Mouse (Mus musculus): ENCODE measurements around the gene Lrat. TPM values are rescaled to one million over a fixed set of nuclear protein-coding genes. Genes with fewer than 3 reads are reported as not detected.

Lrat gene
- polyA plus RNA-seq, 1 experiment = 3.4 TPM

GRCm38 (mm10) chr3:82857414-82858077 lies 46.2 kb downstream of the Lrat start:
- H3K27me3 ChIP-seq (ENCODE audit: control insufficient read depth, insufficient read depth, low read length) = no peaks in the 10 kb centered on the region
- H3K36me3 ChIP-seq (ENCODE audit: control insufficient read depth, insufficient read depth, low read length) = peaks cover 1% of the 10 kb centered on the region; the same call in 1 of the 2 replicates
- TF ChIP-seq POLR2A (IDR thresholded peaks at IDR 0.05; ENCODE audit: control insufficient read depth, low read depth, low read length) = no peak
- no peak for TF ChIP-seq CTCF (IDR thresholded peaks at IDR 0.05; ENCODE audit: control insufficient read depth, insufficient read depth, insufficient replicate concordance, low read depth, low read length)
- H3K27ac ChIP-seq (ENCODE audit: control insufficient read depth, insufficient read depth, low read depth, low read length) = no peak overlapping the region
- no peaks in the 10 kb centered on the region for H3K4me1 ChIP-seq (ENCODE audit: control insufficient read depth, insufficient read depth, low read length)
- H3K4me3 ChIP-seq (ENCODE audit: control insufficient read depth, low read depth, low read length) = no peak overlapping the region

Other genes with a start within 250 kb of the Lrat start
- gene Rbm46, start 27.5 kb downstream of the Lrat start, polyA plus RNA-seq (2012; rRNA removed) = 13.0 and 15.4 TPM in 2 replicates
- 0.18 and 0.20 TPM in 2 replicates for gene Fgg, start 103.8 kb upstream of the Lrat start, polyA plus RNA-seq (2012; rRNA removed)
- 0.06 TPM in 1 of 2 replicates, not detected in the other for gene Fga, start 122.1 kb upstream of the Lrat start, polyA plus RNA-seq (2012; rRNA removed)
- gene Fgb, start 145.9 kb upstream of the Lrat start, polyA plus RNA-seq (2012; rRNA removed) = 0.07 and 0.11 TPM in 2 replicates
- 28.9 and 31.4 TPM in 2 replicates for gene Plrg1, start 151.5 kb upstream of the Lrat start, polyA plus RNA-seq (2012; rRNA removed)
- 0.01 and 0.02 TPM in 2 replicates for gene Dchs2, start 224.0 kb upstream of the Lrat start, polyA plus RNA-seq (2012; rRNA removed)

All from testis, adult 2 months (tissue).